Mouse (Mus musculus) intestine, postnatal 0 days (tissue): ENCODE measurements around the gene Gpr62. TPM values are rescaled to one million over a fixed set of nuclear protein-coding genes. Genes with fewer than 3 reads are reported as not detected.
A peak's percentile ranks its signal among the peaks of the same experiment; 100 is the strongest.

Experiments used
- ATAC-seq: fragments of 200-750 bp; cut with Nextera tagmentation; 2 replicates; pipeline ENCODE4 v1.8.0; 2017; ENCODE audit warnings: mild to moderate bottlenecking, moderate TSS enrichment, moderate library complexity
- H3K27ac ChIP-seq: fragments of 300-500 bp; sonication (generic); 2 replicates; pipeline ENCODE4 v1.5.1; 2014; ENCODE audit warnings: mild to moderate bottlenecking, low read depth, low read length, moderate library complexity
- H3K27me3 ChIP-seq: fragments of 300-500 bp; sonication (generic); replicated peaks from 2 replicates; pipeline ENCODE4 v1.6.1; 2014; ENCODE audit warnings: low read length, mixed read lengths; ENCODE audit not compliant: control insufficient read depth, insufficient read depth
- H3K36me3 ChIP-seq: fragments of 300-500 bp; sonication (generic); 2 replicates; pipeline ENCODE4 v1.6.1; 2014; ENCODE audit warnings: mild to moderate bottlenecking, moderate library complexity; ENCODE audit not compliant: control insufficient read depth, insufficient read depth
- H3K4me1 ChIP-seq: fragments of 300-500 bp; sonication (generic); replicated peaks from 2 replicates; pipeline ENCODE4 v1.6.1; 2014; ENCODE audit warnings: antibody characterized with exemption, low read length, mixed read lengths; ENCODE audit not compliant: control insufficient read depth, insufficient read depth
- H3K4me2 ChIP-seq: fragments of 300-500 bp; sonication (generic); replicated peaks from 2 replicates; pipeline ENCODE4 v1.6.1; 2014; ENCODE audit warnings: low read depth, mild to moderate bottlenecking, moderate library complexity
- H3K4me3 ChIP-seq: fragments of 300-500 bp; sonication (generic); 2 replicates; pipeline ENCODE4 v1.5.1; 2014; ENCODE audit warnings: low read depth, low read length
- H3K9ac ChIP-seq: fragments of 300-500 bp; sonication (generic); 2 replicates; pipeline ENCODE4 v1.6.1; 2014; ENCODE audit warnings: mild to moderate bottlenecking, low read depth, low read length
- H3K9me3 ChIP-seq: fragments of 300-500 bp; sonication (generic); 2 replicates; pipeline ENCODE4 v1.6.1; 2016; ENCODE audit warnings: mixed run types; ENCODE audit not compliant: control insufficient read depth
- CTCF ChIP-seq: sonication (generic); IDR thresholded peaks from 2 replicates; pipeline ENCODE4 v1.5.1; 2016; ENCODE audit warnings: low read depth, mild to moderate bottlenecking, control low read depth, antibody characterized with exemption, moderate library complexity
- WGBS: fragments of 180-500 bp; shearing (Covaris S2); extraction: QIAGEN DNeasy Blood & Tissue Kit; methylation state at CpG from one replicate; pipeline ENCODE4 v1.1.7; 2014; 5-methylcytosine and 5-hydroxymethylcytosine counted together
- polyA plus RNA-seq: library from polyadenylated mRNA; unstranded; fragments of >200 nt; fragmentation: Nextera tagmentation; extraction: Ambion mirVana; gene quantifications from 2 replicates; pipeline ENCODE4 v1.2.1, GENCODE M21; 2015

Gene Gpr62
- polyA plus RNA-seq, 1 experiment from 2014 or later, result 0.17 TPM

- WGBS, result 95% methylated on average over 9 of the region's 9 CpGs
- Histone ChIP-seq H3K27ac (no peak overlapping the region), H3K27me3 (peaks cover 17% of the 10 kb centered on the region; the same call in 1 of the 2 replicates), H3K4me1 (no peaks in the 10 kb centered on the region), H3K9me3 (no peaks in the 10 kb centered on the region), H3K36me3 (no peaks in the 10 kb centered on the region; the same call in 1 of the 2 replicates), H3K4me2 (no peak overlapping the region), H3K9ac (no peak overlapping the region), H3K4me3 (no peak overlapping the region)
- no peak for TF ChIP-seq CTCF
- no peak for ATAC-seq
Observed at GRCm38 (mm10) chr9:106461026-106461415, 4.7 kb downstream of the Gpr62 start.

- Histone ChIP-seq H3K27ac (no peak overlapping the region), H3K4me3 (no peak overlapping the region), H3K4me1 (no peaks in the 10 kb centered on the region), H3K9ac (no peak overlapping the region), H3K4me2 (no peak overlapping the region), H3K27me3 (peaks cover 12% of the 10 kb centered on the region; the same call in 1 of the 2 replicates), H3K9me3 (no peaks in the 10 kb centered on the region), H3K36me3 (no peaks in the 10 kb centered on the region; the same call in 1 of the 2 replicates)
- ATAC-seq, result no peak
- no peak for TF ChIP-seq CTCF
- 84% methylated on average over 18 of the region's 18 CpGs for WGBS
Observed at GRCm38 (mm10) chr9:106460401-106461025, 5.2 kb downstream of the Gpr62 start.

- Histone ChIP-seq H3K4me1 (no peaks in the 10 kb centered on the region), H3K27me3 (peaks cover 6% of the 10 kb centered on the region; the same call in 1 of the 2 replicates), H3K36me3 (no peaks in the 10 kb centered on the region; the same call in 1 of the 2 replicates), H3K27ac (no peak overlapping the region), H3K4me3 (no peak overlapping the region), H3K9ac (no peak overlapping the region), H3K4me2 (no peak overlapping the region), H3K9me3 (no peaks in the 10 kb centered on the region)
- 73% methylated on average over 15 of the region's 15 CpGs for WGBS
- ATAC-seq, result no peak
- TF ChIP-seq CTCF, result no peak
Observed at GRCm38 (mm10) chr9:106459946-106460345, 5.8 kb downstream of the Gpr62 start.

- Histone ChIP-seq H3K4me2 (no peak overlapping the region), H3K4me1 (no peaks in the 10 kb centered on the region; the same call in 1 of the 2 replicates), H3K36me3 (no peaks in the 10 kb centered on the region; the same call in 1 of the 2 replicates), H3K9me3 (no peaks in the 10 kb centered on the region), H3K9ac (no peak overlapping the region), H3K4me3 (no peak overlapping the region), H3K27me3 (no peaks in the 10 kb centered on the region), H3K27ac (no peak overlapping the region)
- no peak for ATAC-seq
- no peak for TF ChIP-seq CTCF
- 81% methylated on average over 5 of the region's 5 CpGs for WGBS
Observed at GRCm38 (mm10) chr9:106457920-106458319, 7.8 kb downstream of the Gpr62 start.

- Histone ChIP-seq H3K36me3 (no peaks in the 10 kb centered on the region; the same call in 1 of the 2 replicates), H3K4me2 (no peak overlapping the region), H3K4me3 (no peak overlapping the region), H3K27me3 (no peaks in the 10 kb centered on the region), H3K9ac (no peak overlapping the region), H3K27ac (no peak overlapping the region), H3K9me3 (no peaks in the 10 kb centered on the region), H3K4me1 (no peaks in the 10 kb centered on the region; the same call in 1 of the 2 replicates)
- ATAC-seq, result no peak
- WGBS, result 71% methylated on average over 9 of the region's 9 CpGs
- no peak for TF ChIP-seq CTCF
Observed at GRCm38 (mm10) chr9:106457163-106457559, 8.6 kb downstream of the Gpr62 start.

GRCm38 (mm10) chr9:106456325-106457162 is 9.2 kb downstream of the Gpr62 start:
- H3K27ac ChIP-seq, result no peak overlapping the region; the same call in 1 of the 2 replicates
- H3K9me3 ChIP-seq, result no peaks in the 10 kb centered on the region
- ATAC-seq, result no peak
- no peak overlapping the region for H3K4me3 ChIP-seq
- H3K9ac ChIP-seq, result no peak overlapping the region
- H3K36me3 ChIP-seq, result no peaks in the 10 kb centered on the region; the same call in 1 of the 2 replicates
- H3K4me2 ChIP-seq, result peak overlapping the region; percentile 13; the same call in 1 of the 2 replicates
- no peak for TF ChIP-seq CTCF
- no peaks in the 10 kb centered on the region; the same call in 1 of the 2 replicates for H3K4me1 ChIP-seq
- WGBS, result 63% methylated on average over 15 of the region's 15 CpGs
- H3K27me3 ChIP-seq, result no peaks in the 10 kb centered on the region
